Mouse (Mus musculus) bone marrow macrophage, adult 2 months (primary cell): ENCODE measurements around the gene Asic2. TPM values are rescaled to one million over a fixed set of nuclear protein-coding genes. Genes with fewer than 3 reads are reported as not detected.

ENCODE experiments used
- H3K27ac ChIP-seq: 2 replicates; pipeline ENCODE4 v1.5.1; 2012; ENCODE audit warnings: low read depth, low read length; ENCODE audit not compliant: insufficient read depth
- H3K4me1 ChIP-seq: 2 replicates; pipeline ENCODE4 v1.6.1; 2012; ENCODE audit warnings: low read length; ENCODE audit not compliant: control insufficient read depth, insufficient read depth
- H3K4me3 ChIP-seq: 2 replicates; pipeline ENCODE4 v1.5.1; 2012; ENCODE audit warnings: mild to moderate bottlenecking, low read length, moderate library complexity; ENCODE audit not compliant: insufficient read depth
- CTCF ChIP-seq: IDR thresholded peaks from 2 replicates; pipeline ENCODE4 v1.5.1; 2012; ENCODE audit warnings: low read depth, mild to moderate bottlenecking, low read length, moderate library complexity
- POLR2A ChIP-seq: IDR thresholded peaks from 2 replicates; pipeline ENCODE4 v1.6.1; 2012; ENCODE audit warnings: mild to moderate bottlenecking, low read depth, low read length, borderline replicate concordance
- polyA plus RNA-seq: library from polyadenylated mRNA; stranded (reverse); fragments of >200 nt; gene quantifications from 2 replicates; pipeline ENCODE4 v1.2.4, GENCODE M21; 2012; ENCODE audit not compliant: missing spikeins, insufficient read depth, insufficient read length

Asic2 gene
- polyA plus RNA-seq, 1 experiment: not detected

- H3K4me3 ChIP-seq: no peak overlapping the region
- TF ChIP-seq POLR2A: no peak
- TF ChIP-seq CTCF: no peak
- no peak overlapping the region for H3K27ac ChIP-seq
- H3K4me1 ChIP-seq: no peaks in the 10 kb centered on the region
Observed at GRCm38 (mm10) chr11:81965653-81966625, 2.3 kb downstream of the Asic2 start.

GRCm38 (mm10) chr11:81964561-81964960 lies 3.7 kb downstream of the Asic2 start:
- Histone ChIP-seq H3K27ac (no peak overlapping the region), H3K4me3 (no peak overlapping the region), H3K4me1 (no peaks in the 10 kb centered on the region)
- TF ChIP-seq CTCF (no peak), POLR2A (no peak)

- Histone ChIP-seq H3K4me3 (no peak overlapping the region), H3K27ac (peak overlapping the region; percentile 73), H3K4me1 (peaks cover 23% of the 10 kb centered on the region)
- TF ChIP-seq CTCF (no peak), POLR2A (no peak)
Observed at GRCm38 (mm10) chr11:81954398-81954797, 13.9 kb downstream of the Asic2 start.

GRCm38 (mm10) chr11:81948021-81948420 lies 20.2 kb downstream of the Asic2 start:
- peaks cover 9% of the 10 kb centered on the region for H3K4me1 ChIP-seq
- H3K27ac ChIP-seq: no peak overlapping the region
- TF ChIP-seq POLR2A: no peak
- H3K4me3 ChIP-seq: no peak overlapping the region

- no peak overlapping the region for H3K4me3 ChIP-seq
- peaks cover 20% of the 10 kb centered on the region for H3K4me1 ChIP-seq
- no peak for TF ChIP-seq POLR2A
- TF ChIP-seq CTCF: no peak
- H3K27ac ChIP-seq: peak overlapping the region; percentile 30; the same call in 1 of the 2 replicates
Observed at GRCm38 (mm10) chr11:81942167-81942566, 26.1 kb downstream of the Asic2 start.

GRCm38 (mm10) chr11:81940988-81941387 lies 27.3 kb downstream of the Asic2 start:
- TF ChIP-seq POLR2A (no peak), CTCF (peak; percentile 68)
- Histone ChIP-seq H3K4me1 (peaks cover 20% of the 10 kb centered on the region), H3K27ac (peak overlapping the region; percentile 9; the same call in 1 of the 2 replicates), H3K4me3 (no peak overlapping the region)

- Histone ChIP-seq H3K4me3 (no peak overlapping the region), H3K4me1 (peaks cover 15% of the 10 kb centered on the region), H3K27ac (no peak overlapping the region)
- TF ChIP-seq CTCF (no peak), POLR2A (no peak)
Observed at GRCm38 (mm10) chr11:81937516-81937915, 30.7 kb downstream of the Asic2 start.

- Histone ChIP-seq H3K4me3 (no peak overlapping the region), H3K4me1 (no peaks in the 10 kb centered on the region), H3K27ac (no peak overlapping the region)
- TF ChIP-seq CTCF: no peak
- TF ChIP-seq POLR2A: no peak
Observed at GRCm38 (mm10) chr11:81926393-81926792, 41.9 kb downstream of the Asic2 start.

GRCm38 (mm10) chr11:81923626-81924025 lies 44.6 kb downstream of the Asic2 start:
- Histone ChIP-seq H3K4me3 (no peak overlapping the region), H3K27ac (no peak overlapping the region), H3K4me1 (no peaks in the 10 kb centered on the region)
- TF ChIP-seq POLR2A: no peak
- TF ChIP-seq CTCF: no peak

- H3K4me1 ChIP-seq: no peaks in the 10 kb centered on the region
- H3K4me3 ChIP-seq: no peak overlapping the region
- TF ChIP-seq CTCF: no peak
- TF ChIP-seq POLR2A: no peak
- H3K27ac ChIP-seq: no peak overlapping the region
Observed at GRCm38 (mm10) chr11:81923096-81923495, 45.2 kb downstream of the Asic2 start.
